Mouse (Mus musculus) limb, embryonic 10.5 days (tissue): Measurements from ENCODE around the gene Pafah1b1. TPM values are rescaled to one million over a fixed set of nuclear protein-coding genes. Genes with fewer than 3 reads are reported as not detected.

Experiments used
- DNase-seq: peaks from one replicate; pipeline ENCODE4 v3.0.0-alpha.2; 2017; ENCODE audit warnings: low spot score
- H3K27ac ChIP-seq: fragments of 300-500 bp; sonication (generic); 2 replicates; pipeline ENCODE4 v1.5.1; 2016; ENCODE audit warnings: mild to moderate bottlenecking
- H3K27me3 ChIP-seq: fragments of 300-500 bp; sonication (generic); 2 replicates; pipeline ENCODE4 v1.6.1; 2016; ENCODE audit warnings: low read depth, mild to moderate bottlenecking; ENCODE audit not compliant: poor library complexity, severe bottlenecking
- H3K36me3 ChIP-seq: fragments of 300-500 bp; sonication (generic); 2 replicates; pipeline ENCODE4 v1.6.1; 2016; ENCODE audit warnings: mild to moderate bottlenecking, moderate library complexity
- H3K4me1 ChIP-seq: fragments of 300-500 bp; sonication (generic); 2 replicates; pipeline ENCODE4 v1.6.1; 2016
- H3K4me3 ChIP-seq: fragments of 300-500 bp; sonication (generic); 2 replicates; pipeline ENCODE4 v1.5.1; 2016; ENCODE audit warnings: mild to moderate bottlenecking, moderate library complexity
- H3K9me3 ChIP-seq: fragments of 300-500 bp; sonication (generic); replicated peaks from 2 replicates; pipeline ENCODE4 v1.6.1; 2016; ENCODE audit warnings: mild to moderate bottlenecking
- WGBS: fragments of 180-500 bp; shearing (Covaris S2); methylation state at CpG from one replicate; pipeline ENCODE4 v1.1.7; 2016; 5-methylcytosine and 5-hydroxymethylcytosine counted together
- polyA plus RNA-seq: library from polyadenylated mRNA; unstranded; fragments of >200 nt; fragmentation: Nextera tagmentation; extraction: Ambion mirVana; gene quantifications from 2 replicates; pipeline ENCODE4 v1.2.1, GENCODE M21; 2016

The Pafah1b1 gene
- polyA plus RNA-seq, 1 experiment from 2014 or later, result 49.9 TPM

DNA sequence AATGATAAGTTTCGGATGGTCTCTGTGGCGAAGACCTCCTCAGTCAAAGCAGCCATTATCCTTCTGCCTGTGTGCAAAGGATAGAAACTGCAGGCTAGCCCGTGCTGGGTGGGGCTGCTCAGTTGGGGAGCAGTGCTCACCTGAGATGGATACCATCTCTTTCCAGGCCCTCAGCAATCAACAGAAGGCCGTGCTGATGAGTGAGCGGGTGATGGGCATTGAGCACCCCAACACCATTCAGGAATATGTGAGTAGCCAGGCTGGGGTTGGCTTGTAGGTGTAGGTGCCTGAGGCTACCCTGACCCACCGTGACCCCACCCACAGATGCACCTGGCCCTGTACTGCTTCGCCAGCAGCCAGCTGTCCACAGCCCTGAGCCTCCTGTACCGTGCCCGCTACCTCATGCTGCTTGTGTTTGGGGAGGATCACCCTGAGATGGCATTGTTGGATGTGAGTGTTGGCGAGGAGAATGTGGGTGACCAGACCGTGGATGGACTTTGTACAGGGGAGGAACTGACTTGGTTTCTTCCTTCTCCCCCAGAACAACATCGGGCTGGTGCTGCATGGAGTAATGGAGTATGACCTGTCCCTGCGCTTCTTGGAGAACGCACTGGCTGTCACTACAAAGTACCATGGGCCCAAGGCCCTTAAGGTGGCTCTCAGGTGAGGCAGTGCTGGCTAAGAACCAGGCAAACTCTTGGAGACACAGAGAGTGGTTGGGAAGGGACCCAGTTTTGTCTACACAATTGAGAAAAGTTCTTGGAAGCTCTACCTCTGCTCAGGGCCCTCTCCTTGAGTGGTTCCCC lies 57.5 kb downstream of the Pafah1b1 start:
- Histone ChIP-seq H3K27ac (no peak overlapping the region), H3K4me1 (no peaks in the 10 kb centered on the region), H3K9me3 (no peaks in the 10 kb centered on the region), H3K36me3 (peaks cover 86% of the 10 kb centered on the region), H3K4me3 (no peak overlapping the region), H3K27me3 (no peaks in the 10 kb centered on the region)
- no peak for DNase-seq
- 97% methylated on average over 14 of the region's 14 CpGs for WGBS

DNA sequence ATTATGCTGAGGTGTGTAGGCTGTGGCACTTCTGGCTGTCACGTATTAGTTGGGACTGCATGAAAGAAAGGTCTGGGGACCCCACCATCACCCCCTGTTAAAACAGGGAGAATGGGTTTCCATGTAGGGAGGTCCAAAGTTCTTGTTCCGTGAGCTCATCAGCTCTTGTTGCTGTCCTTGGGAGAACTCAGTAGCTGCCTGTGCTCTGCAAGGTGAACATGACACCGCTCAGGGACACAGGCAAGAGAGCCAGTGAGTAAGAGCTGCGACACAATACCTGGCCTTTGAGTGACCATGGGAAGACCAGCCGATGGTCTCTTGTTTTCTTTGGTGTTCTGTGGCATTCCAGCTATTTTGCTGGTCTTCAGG lies 58.2 kb downstream of the Pafah1b1 start:
- no peak for DNase-seq
- no peak overlapping the region for H3K4me3 ChIP-seq
- H3K27ac ChIP-seq, result no peak overlapping the region
- peaks cover 93% of the 10 kb centered on the region for H3K36me3 ChIP-seq
- H3K9me3 ChIP-seq, result no peaks in the 10 kb centered on the region
- H3K27me3 ChIP-seq, result no peaks in the 10 kb centered on the region
- no peaks in the 10 kb centered on the region for H3K4me1 ChIP-seq
- WGBS, result 93% methylated on average over 5 of the region's 5 CpGs

- no peaks in the 10 kb centered on the region for H3K9me3 ChIP-seq
- no peak for DNase-seq
- H3K27ac ChIP-seq, result no peak overlapping the region
- H3K4me1 ChIP-seq, result no peaks in the 10 kb centered on the region
- H3K4me3 ChIP-seq, result no peak overlapping the region
- peaks cover 98% of the 10 kb centered on the region for H3K36me3 ChIP-seq
- 94% methylated on average over 17 of the region's 17 CpGs for WGBS
- H3K27me3 ChIP-seq, result no peaks in the 10 kb centered on the region
These were observed 58.7 kb downstream of the Pafah1b1 start for GRCm38 (mm10) chr11:74665631-74666283.

DNA sequence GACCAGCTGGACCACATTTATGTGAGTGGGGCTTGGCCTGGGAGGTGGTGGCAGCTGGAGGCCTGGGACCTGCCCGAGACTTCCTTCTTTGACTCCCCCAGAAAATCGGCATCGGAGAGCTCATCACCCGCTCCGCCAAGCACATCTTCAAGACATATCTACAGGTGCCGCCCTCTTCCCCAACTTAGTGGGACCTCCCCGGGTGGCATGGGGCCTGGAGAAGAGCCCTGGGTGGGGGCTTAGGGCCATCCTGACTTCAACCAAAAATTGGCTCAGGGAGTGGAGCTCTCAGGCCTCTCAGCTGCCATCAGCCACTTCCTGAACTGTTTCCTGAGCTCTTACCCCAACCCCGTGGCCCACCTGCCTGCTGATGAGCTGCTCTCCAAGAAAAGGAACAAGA lies 59.6 kb downstream of the Pafah1b1 start:
- Histone ChIP-seq H3K27ac (no peak overlapping the region), H3K4me3 (no peak overlapping the region), H3K9me3 (no peaks in the 10 kb centered on the region), H3K36me3 (peaks cover 100% of the 10 kb centered on the region), H3K4me1 (no peaks in the 10 kb centered on the region), H3K27me3 (no peaks in the 10 kb centered on the region)
- DNase-seq, result no peak
- 95% methylated on average over 8 of the region's 8 CpGs for WGBS

GRCm38 (mm10) chr11:74664279-74664678 lies 60.2 kb downstream of the Pafah1b1 start:
- Histone ChIP-seq H3K27me3 (no peaks in the 10 kb centered on the region), H3K9me3 (no peaks in the 10 kb centered on the region), H3K4me1 (no peaks in the 10 kb centered on the region), H3K4me3 (no peak overlapping the region), H3K36me3 (peaks cover 100% of the 10 kb centered on the region), H3K27ac (no peak overlapping the region)
- WGBS, result 98% methylated on average over 3 of the region's 3 CpGs
- DNase-seq, result no peak

DNA sequence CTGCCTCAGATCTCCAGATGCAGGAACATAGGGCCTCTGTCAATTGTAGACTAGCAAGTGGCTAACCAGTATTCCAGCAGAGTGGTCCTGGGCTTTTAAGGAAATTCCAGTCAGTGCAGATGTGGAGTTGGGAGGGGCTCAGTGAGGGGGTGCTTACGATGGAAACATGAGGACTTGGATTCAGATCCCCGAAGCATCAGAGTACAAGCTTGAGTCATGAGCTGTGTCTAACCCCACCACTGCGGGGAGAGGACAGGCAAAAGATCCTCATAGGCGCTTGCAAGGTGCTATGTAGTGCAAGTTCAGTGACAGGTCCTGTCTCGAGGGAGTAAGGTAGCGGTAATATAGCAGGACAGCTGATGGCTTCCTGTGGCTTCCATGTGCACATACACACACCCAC lies 62.2 kb downstream of the Pafah1b1 start:
- H3K27me3 ChIP-seq, result no peaks in the 10 kb centered on the region
- H3K27ac ChIP-seq, result no peak overlapping the region
- H3K4me1 ChIP-seq, result no peaks in the 10 kb centered on the region
- no peak for DNase-seq
- WGBS, result 92% methylated on average over 6 of the region's 6 CpGs
- peaks cover 100% of the 10 kb centered on the region for H3K36me3 ChIP-seq
- no peaks in the 10 kb centered on the region for H3K9me3 ChIP-seq
- H3K4me3 ChIP-seq, result no peak overlapping the region

- 95% methylated on average over 19 of the region's 19 CpGs for WGBS
- H3K4me3 ChIP-seq, result no peak overlapping the region
- no peaks in the 10 kb centered on the region for H3K9me3 ChIP-seq
- no peak overlapping the region for H3K27ac ChIP-seq
- no peak for DNase-seq
- peaks cover 100% of the 10 kb centered on the region for H3K36me3 ChIP-seq
- no peaks in the 10 kb centered on the region for H3K27me3 ChIP-seq
- H3K4me1 ChIP-seq, result no peaks in the 10 kb centered on the region
These were observed 62.8 kb downstream of the Pafah1b1 start for GRCm38 (mm10) chr11:74661641-74662040.

GRCm38 (mm10) chr11:74660336-74660735 lies 64.1 kb downstream of the Pafah1b1 start:
- WGBS, result 97% methylated on average over 13 of the region's 13 CpGs
- H3K9me3 ChIP-seq, result no peaks in the 10 kb centered on the region
- no peak overlapping the region for H3K4me3 ChIP-seq
- no peak for DNase-seq
- H3K27ac ChIP-seq, result no peak overlapping the region
- H3K4me1 ChIP-seq, result no peaks in the 10 kb centered on the region
- H3K27me3 ChIP-seq, result no peaks in the 10 kb centered on the region
- peaks cover 95% of the 10 kb centered on the region for H3K36me3 ChIP-seq

DNA sequence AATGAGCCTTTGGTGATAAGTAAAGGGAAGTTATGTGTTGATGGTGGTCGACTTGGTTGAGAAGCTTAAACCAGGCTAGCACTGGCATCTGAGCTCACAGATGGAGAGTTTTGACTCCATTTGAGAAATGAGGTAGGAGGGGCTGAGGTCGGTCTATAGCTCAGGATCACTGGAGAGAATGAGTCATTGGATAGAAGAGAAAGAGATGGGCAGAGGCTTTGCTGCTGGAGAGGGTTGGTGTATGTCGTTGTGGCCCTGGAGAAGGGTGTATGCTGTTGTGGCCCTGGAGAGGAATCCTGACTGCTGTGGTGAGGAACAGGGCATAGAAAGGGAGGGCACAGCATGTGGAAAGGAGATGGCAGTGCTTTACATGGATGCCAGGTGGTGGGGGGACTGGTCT lies 68.5 kb downstream of the Pafah1b1 start:
- peaks cover 58% of the 10 kb centered on the region for H3K36me3 ChIP-seq
- 87% methylated on average over 3 of the region's 3 CpGs for WGBS

GRCm38 (mm10) chr11:74653385-74653784 lies 71.1 kb downstream of the Pafah1b1 start:
- no peaks in the 10 kb centered on the region for H3K9me3 ChIP-seq
- H3K27me3 ChIP-seq, result no peaks in the 10 kb centered on the region
- H3K27ac ChIP-seq, result peak overlapping the region; percentile 43; the same call in 1 of the 2 replicates
- peaks cover 33% of the 10 kb centered on the region for H3K36me3 ChIP-seq
- no peak for DNase-seq
- 73% methylated on average over 6 of the region's 6 CpGs for WGBS
- H3K4me3 ChIP-seq, result no peak overlapping the region
- peaks cover 51% of the 10 kb centered on the region for H3K4me1 ChIP-seq

More for the DNA sequence above, 68.5 kb downstream of the Pafah1b1 start:
- Histone ChIP-seq H3K9me3 (no peaks in the 10 kb centered on the region), H3K4me3 (no peak overlapping the region), H3K27me3 (no peaks in the 10 kb centered on the region), H3K27ac (no peak overlapping the region), H3K4me1 (peaks cover 28% of the 10 kb centered on the region)
- no peak for DNase-seq

- peaks cover 27% of the 10 kb centered on the region for H3K36me3 ChIP-seq
- H3K27me3 ChIP-seq, result no peaks in the 10 kb centered on the region
- peak overlapping the region; percentile 43; the same call in 1 of the 2 replicates for H3K27ac ChIP-seq
- DNase-seq, result no peak
- peaks cover 52% of the 10 kb centered on the region for H3K4me1 ChIP-seq
- no peak overlapping the region for H3K4me3 ChIP-seq
- 94% methylated on average over 4 of the region's 4 CpGs for WGBS
- H3K9me3 ChIP-seq, result no peaks in the 10 kb centered on the region
These were observed 71.7 kb downstream of the Pafah1b1 start for GRCm38 (mm10) chr11:74652791-74653191.

DNA sequence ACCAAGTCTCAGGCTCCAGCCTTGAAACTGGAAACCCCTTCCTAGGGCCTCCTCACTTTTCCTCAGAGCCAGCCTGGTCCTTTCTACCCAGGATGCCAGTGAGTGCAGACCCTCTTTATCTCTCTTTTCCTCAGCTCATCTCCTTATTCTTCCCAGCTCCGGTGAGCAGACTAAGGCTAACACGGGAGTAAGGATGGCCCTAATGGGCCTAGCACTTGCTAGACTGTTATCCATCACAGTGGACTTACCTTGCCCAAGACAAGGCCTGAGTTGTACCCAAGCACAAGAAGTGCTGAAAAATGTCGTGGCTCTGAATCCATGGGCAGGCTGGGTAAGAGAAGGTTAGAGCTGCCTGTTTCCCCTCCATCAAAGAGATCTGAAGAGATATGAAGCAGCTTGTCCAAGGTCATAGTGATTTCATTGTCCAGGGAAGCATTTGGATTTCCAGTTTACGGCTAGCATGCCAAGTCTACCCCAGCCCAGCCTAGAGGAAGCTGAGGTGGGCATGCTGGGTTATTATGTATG lies 73.8 kb downstream of the Pafah1b1 start:
- H3K4me1 ChIP-seq, result peaks cover 52% of the 10 kb centered on the region
- H3K4me3 ChIP-seq, result peak overlapping the region; percentile 96
- WGBS, result 74% methylated on average over 4 of the region's 4 CpGs
- no peaks in the 10 kb centered on the region for H3K27me3 ChIP-seq
- H3K36me3 ChIP-seq, result peaks cover 8% of the 10 kb centered on the region
- H3K9me3 ChIP-seq, result no peaks in the 10 kb centered on the region
- DNase-seq, result no peak
- H3K27ac ChIP-seq, result no peak overlapping the region
